Mouse (Mus musculus) neutrophil, adult 59 days (primary cell): ENCODE results near the gene L3hypdh. TPM values are rescaled to one million over a fixed set of nuclear protein-coding genes. Genes with fewer than 3 reads are reported as not detected.

Experiments used
- total RNA-seq, 2 experiments: library from RNA; stranded (reverse); gene quantifications; 1 replicate in 1 of 2; 2 replicates in 1 of 2; pipeline ENCODE4 v1.2.4; 2023

L3hypdh gene
- under 1 TPM; 0.18 to 0.68 TPM for total RNA-seq

DNA sequence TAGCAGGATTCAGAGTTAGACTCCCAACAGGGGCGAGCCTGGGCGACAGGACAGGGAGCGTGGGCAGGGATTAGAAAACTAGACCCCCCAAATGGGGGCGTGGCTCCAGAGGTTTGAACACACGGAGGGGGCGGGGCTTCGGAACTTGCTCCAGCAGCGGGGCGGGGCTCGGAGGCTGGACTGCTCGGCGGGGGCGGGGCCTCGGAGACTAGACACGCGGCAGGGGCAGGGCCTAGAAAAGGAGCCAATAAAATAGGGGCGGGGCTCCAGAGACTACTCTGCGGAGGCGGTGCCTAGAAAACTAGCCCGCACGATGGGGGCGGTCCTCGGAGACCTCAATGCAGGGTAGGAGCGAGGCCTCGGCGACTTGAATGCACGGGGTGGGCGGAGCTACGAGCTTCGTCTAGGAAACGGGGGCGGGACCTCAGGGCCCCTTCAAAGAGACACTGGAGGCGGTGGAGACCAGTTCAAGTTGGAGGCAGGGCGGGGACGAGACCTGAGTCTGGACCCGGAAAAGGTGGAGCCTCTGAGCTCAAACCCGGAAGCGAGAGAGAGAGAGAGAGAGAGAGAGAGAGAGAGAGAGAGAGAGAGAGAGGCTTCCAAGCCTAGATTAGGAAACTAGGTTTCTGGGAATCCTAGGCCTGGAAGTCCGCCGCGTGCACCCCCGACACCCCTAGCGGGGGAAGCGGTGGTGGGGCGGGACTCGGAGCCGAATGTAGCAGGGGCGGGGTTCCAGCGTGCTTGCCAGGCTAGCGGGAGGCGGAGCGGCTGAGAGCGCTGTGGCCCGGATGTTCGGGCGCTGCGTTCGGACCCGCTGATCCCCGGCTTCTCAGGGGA lies at the start of gene L3hypdh, which contains the start of gene Jkamp:
Gene L3hypdh (minus strand): TSS at position 111 of the 837 bp plus-strand sequence.
Gene Jkamp (plus strand): TSS at position 261 of the 837 bp plus-strand sequence.

DNA sequence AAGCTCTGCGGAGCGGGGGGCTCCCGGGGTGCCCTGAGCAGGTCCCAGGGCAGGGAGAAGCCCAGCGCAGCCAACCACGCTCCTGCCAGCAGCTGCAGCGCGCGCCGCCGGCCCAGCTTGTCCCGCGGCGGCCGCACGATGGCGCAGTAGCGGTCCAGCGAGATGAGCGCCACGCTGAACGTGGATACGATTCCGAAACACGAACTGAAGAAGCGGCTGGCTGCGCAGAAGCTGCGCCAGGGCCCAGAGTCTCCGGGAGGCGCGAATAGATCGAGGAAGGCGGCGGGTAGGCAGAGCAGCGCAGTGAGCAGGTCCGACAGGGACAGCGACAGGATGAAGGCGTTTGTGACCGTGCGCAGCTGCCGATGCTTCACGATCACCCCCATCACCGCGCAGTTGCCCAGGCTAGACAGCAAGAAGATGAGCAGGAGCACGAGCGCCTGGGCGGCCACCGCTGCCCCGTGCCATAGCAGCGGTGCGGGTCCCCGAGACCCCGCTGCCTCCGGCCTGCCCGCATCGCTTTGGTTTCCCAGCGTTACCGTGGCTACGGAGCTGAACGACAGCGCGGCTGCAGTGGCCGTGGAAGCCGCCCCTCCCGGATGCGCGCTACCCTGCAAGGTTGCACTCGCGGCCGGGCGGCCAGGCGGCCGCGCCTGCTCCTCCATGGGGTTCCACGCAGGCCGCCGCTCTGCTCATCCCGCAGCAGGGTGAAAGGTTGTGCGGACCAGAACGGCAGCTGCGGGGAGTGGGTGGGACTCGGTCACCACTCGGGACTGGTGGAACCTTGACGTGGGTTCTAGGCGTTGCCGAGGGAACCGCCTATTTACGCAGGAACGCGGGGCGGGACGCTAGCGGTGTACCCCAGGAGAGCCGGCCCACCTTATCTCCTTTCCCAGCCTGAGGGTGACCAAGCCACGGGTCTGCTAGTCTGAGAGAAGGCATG lies 14.6 kb downstream of the L3hypdh start, which contains the start of gene Gpr135:
Gene Gpr135 (minus strand): TSS at position 799 of the 943 bp plus-strand sequence.

Other genes starting within 250 kb of the L3hypdh start
- under 1 TPM in 1 of 2 experiments, not detected in 1; 0.11 TPM for gene Gpr135, start 14.3 kb downstream of the L3hypdh start, total RNA-seq
- 10 to 100 TPM; 15.9 TPM for gene Jkamp, start 150 bp upstream of the L3hypdh start, total RNA-seq
- gene Ccdc175, start 99.6 kb upstream of the L3hypdh start, total RNA-seq: not detected